Mouse (Mus musculus) hindbrain, embryonic 13.5 days (tissue): ENCODE data around the gene Wdr43. TPM values are rescaled to one million over a fixed set of nuclear protein-coding genes. Genes with fewer than 3 reads are reported as not detected.

Experiments used
- ATAC-seq: fragments of 200-750 bp; cut with Nextera tagmentation; 2 replicates; pipeline ENCODE4 v1.8.0; 2017; ENCODE audit warnings: moderate TSS enrichment; ENCODE audit not compliant: low FRiP score
- H3K27ac ChIP-seq: fragments of 300-500 bp; sonication (generic); 2 replicates; pipeline ENCODE4 v1.5.1; 2015; ENCODE audit warnings: inconsistent platforms, mild to moderate bottlenecking, moderate library complexity
- H3K27me3 ChIP-seq: fragments of 300-500 bp; sonication (generic); 2 replicates; pipeline ENCODE4 v1.6.1; 2015; ENCODE audit warnings: mild to moderate bottlenecking, inconsistent platforms
- H3K36me3 ChIP-seq: fragments of 300-500 bp; sonication (generic); 2 replicates; pipeline ENCODE4 v1.6.1; 2015; ENCODE audit warnings: mild to moderate bottlenecking, inconsistent platforms
- H3K4me1 ChIP-seq: fragments of 300-500 bp; sonication (generic); replicated peaks from 2 replicates; pipeline ENCODE4 v1.6.1; 2015; ENCODE audit warnings: inconsistent platforms
- H3K4me2 ChIP-seq: fragments of 300-500 bp; sonication (generic); 2 replicates; pipeline ENCODE4 v1.6.1; 2015; ENCODE audit warnings: inconsistent platforms, mild to moderate bottlenecking, moderate library complexity
- H3K4me3 ChIP-seq: fragments of 300-500 bp; sonication (generic); 2 replicates; pipeline ENCODE4 v1.5.1; 2015; ENCODE audit warnings: mild to moderate bottlenecking, inconsistent platforms
- H3K9ac ChIP-seq: fragments of 300-500 bp; sonication (generic); 2 replicates; pipeline ENCODE4 v1.6.1; 2015; ENCODE audit warnings: mild to moderate bottlenecking, inconsistent platforms
- H3K9me3 ChIP-seq: fragments of 300-500 bp; sonication (generic); 2 replicates; pipeline ENCODE4 v1.6.1; 2016; ENCODE audit warnings: inconsistent platforms
- WGBS: fragments of 180-500 bp; shearing (Covaris S2); methylation state at CpG from one replicate; pipeline ENCODE4 v1.1.7; 2015; 5-methylcytosine and 5-hydroxymethylcytosine counted together
- polyA plus RNA-seq: library from polyadenylated mRNA; unstranded; fragments of >200 nt; fragmentation: Nextera tagmentation; extraction: Ambion mirVana; gene quantifications from 2 replicates; pipeline ENCODE4 v1.2.1, GENCODE M21; 2015

Gene Wdr43
- 47.4 and 52.8 TPM in 2 replicates for polyA plus RNA-seq

- no peaks in the 10 kb centered on the region for H3K27me3 ChIP-seq
- H3K4me3 ChIP-seq: peak within 1 kb of the TSS; percentile 100
- H3K9me3 ChIP-seq: no peaks in the 10 kb centered on the region
- peaks cover 21% of the 10 kb centered on the region for H3K4me1 ChIP-seq
- peaks cover 3% of the 10 kb centered on the region for H3K36me3 ChIP-seq
- ATAC-seq: peak; percentile 100
- 6% methylated on average over 40 of the region's 40 CpGs for WGBS
- H3K27ac ChIP-seq: peak within 1 kb of the TSS; percentile 80
- peak within 1 kb of the TSS; percentile 94 for H3K9ac ChIP-seq
- peak within 1 kb of the TSS; percentile 88 for H3K4me2 ChIP-seq
These were observed at the start of gene Wdr43 for GRCm38 (mm10) chr17:71615638-71616318. Gene Wdr43 (plus strand): TSS chr17:71615895.

GRCm38 (mm10) chr17:71579176-71579705 is 36.5 kb upstream of the Wdr43 start:
- Histone ChIP-seq H3K9me3 (no peaks in the 10 kb centered on the region), H3K4me3 (no peak overlapping the region), H3K27ac (no peak overlapping the region), H3K27me3 (no peaks in the 10 kb centered on the region), H3K36me3 (0 out of 2 replicates have a peak, but pooled peaks cover 2% of the 10 kb centered on the region), H3K4me2 (no peak overlapping the region), H3K9ac (no peak overlapping the region), H3K4me1 (no peaks in the 10 kb centered on the region)
- WGBS: 86% methylated on average over 1 of the region's 1 CpGs
- ATAC-seq: no peak

- Histone ChIP-seq H3K4me3 (peak overlapping the region; percentile 64), H3K9ac (peak overlapping the region; percentile 83), H3K27ac (peak overlapping the region; percentile 83), H3K4me1 (peaks cover 32% of the 10 kb centered on the region), H3K27me3 (peaks cover 8% of the 10 kb centered on the region; the same call in 1 of the 2 replicates), H3K9me3 (no peaks in the 10 kb centered on the region), H3K4me2 (peak overlapping the region; percentile 87), H3K36me3 (peaks cover under 1% of the 10 kb centered on the region; the same call in 1 of the 2 replicates)
- WGBS: under 1% methylated on average over 48 of the region's 48 CpGs
- peak; percentile 81 for ATAC-seq
These were observed 17.6 kb upstream of the Wdr43 start for GRCm38 (mm10) chr17:71597881-71598658.

- no peaks in the 10 kb centered on the region for H3K9me3 ChIP-seq
- H3K9ac ChIP-seq: peak overlapping the region; percentile 83
- peak; percentile 98 for ATAC-seq
- H3K36me3 ChIP-seq: no peaks in the 10 kb centered on the region
- H3K4me1 ChIP-seq: peaks cover 32% of the 10 kb centered on the region
- peak overlapping the region; percentile 87 for H3K4me2 ChIP-seq
- H3K27me3 ChIP-seq: peaks cover 11% of the 10 kb centered on the region; the same call in 1 of the 2 replicates
- WGBS: 8% methylated on average over 42 of the region's 42 CpGs
- H3K4me3 ChIP-seq: peak overlapping the region; percentile 64
- peak overlapping the region; percentile 83 for H3K27ac ChIP-seq
These were observed 16.8 kb upstream of the Wdr43 start for GRCm38 (mm10) chr17:71598659-71599554.

- peak; percentile 89 for ATAC-seq
- Histone ChIP-seq H3K9me3 (no peaks in the 10 kb centered on the region), H3K27me3 (no peaks in the 10 kb centered on the region), H3K27ac (peak overlapping the region; percentile 80), H3K4me1 (peaks cover 21% of the 10 kb centered on the region), H3K9ac (peak overlapping the region; percentile 94), H3K4me2 (peak overlapping the region; percentile 88), H3K36me3 (peaks cover 3% of the 10 kb centered on the region), H3K4me3 (peak overlapping the region; percentile 100)
- under 1% methylated on average over 73 of the region's 73 CpGs for WGBS
These were observed 781 bp downstream of the Wdr43 start for GRCm38 (mm10) chr17:71616319-71617032.

- Histone ChIP-seq H3K4me2 (peak overlapping the region; percentile 88), H3K27ac (no peak overlapping the region), H3K4me1 (peaks cover 21% of the 10 kb centered on the region), H3K27me3 (no peaks in the 10 kb centered on the region), H3K9me3 (no peaks in the 10 kb centered on the region), H3K36me3 (peaks cover 3% of the 10 kb centered on the region), H3K9ac (peak overlapping the region; percentile 94), H3K4me3 (peak overlapping the region; percentile 100)
- WGBS: under 1% methylated on average over 10 of the region's 10 CpGs
- ATAC-seq: no peak
These were observed 1.3 kb downstream of the Wdr43 start for GRCm38 (mm10) chr17:71617033-71617362.

- Histone ChIP-seq H3K4me1 (peaks cover 21% of the 10 kb centered on the region), H3K9me3 (no peaks in the 10 kb centered on the region), H3K4me3 (0 out of 2 replicates have a peak overlapping the region, but pooled peaks have one; percentile 2), H3K27me3 (no peaks in the 10 kb centered on the region), H3K4me2 (peak overlapping the region; percentile 88), H3K27ac (no peak overlapping the region), H3K36me3 (peaks cover 3% of the 10 kb centered on the region), H3K9ac (no peak overlapping the region)
- WGBS: 76% methylated on average over 4 of the region's 4 CpGs
- no peak for ATAC-seq
These were observed 2.3 kb downstream of the Wdr43 start for GRCm38 (mm10) chr17:71617974-71618373.

- Histone ChIP-seq H3K4me3 (no peak overlapping the region), H3K9me3 (no peaks in the 10 kb centered on the region), H3K27me3 (no peaks in the 10 kb centered on the region), H3K27ac (no peak overlapping the region), H3K4me1 (no peaks in the 10 kb centered on the region), H3K9ac (no peak overlapping the region), H3K4me2 (no peak overlapping the region), H3K36me3 (peaks cover 76% of the 10 kb centered on the region)
- ATAC-seq: no peak
- 92% methylated on average over 10 of the region's 10 CpGs for WGBS
These were observed 16.1 kb downstream of the Wdr43 start for GRCm38 (mm10) chr17:71631806-71632205.

- Histone ChIP-seq H3K9ac (no peak overlapping the region), H3K4me3 (no peak overlapping the region), H3K27ac (no peak overlapping the region), H3K4me1 (no peaks in the 10 kb centered on the region), H3K4me2 (no peak overlapping the region), H3K36me3 (peaks cover 79% of the 10 kb centered on the region), H3K27me3 (no peaks in the 10 kb centered on the region), H3K9me3 (no peaks in the 10 kb centered on the region)
- ATAC-seq: no peak
- 86% methylated on average over 8 of the region's 8 CpGs for WGBS
These were observed 17.7 kb downstream of the Wdr43 start for GRCm38 (mm10) chr17:71633350-71633749.

GRCm38 (mm10) chr17:71636786-71637185 is 21.1 kb downstream of the Wdr43 start:
- no peak for ATAC-seq
- no peak overlapping the region for H3K27ac ChIP-seq
- 93% methylated on average over 8 of the region's 8 CpGs for WGBS
- H3K9ac ChIP-seq: no peak overlapping the region
- no peak overlapping the region for H3K4me2 ChIP-seq
- H3K36me3 ChIP-seq: peaks cover 90% of the 10 kb centered on the region
- no peak overlapping the region for H3K4me3 ChIP-seq
- no peaks in the 10 kb centered on the region for H3K4me1 ChIP-seq
- H3K9me3 ChIP-seq: no peaks in the 10 kb centered on the region
- no peaks in the 10 kb centered on the region for H3K27me3 ChIP-seq

GRCm38 (mm10) chr17:71637750-71638265 is 22.1 kb downstream of the Wdr43 start:
- ATAC-seq: no peak
- 92% methylated on average over 4 of the region's 4 CpGs for WGBS
- no peak overlapping the region for H3K27ac ChIP-seq
- no peak overlapping the region for H3K9ac ChIP-seq
- H3K9me3 ChIP-seq: no peaks in the 10 kb centered on the region
- H3K27me3 ChIP-seq: no peaks in the 10 kb centered on the region
- H3K4me1 ChIP-seq: no peaks in the 10 kb centered on the region
- no peak overlapping the region for H3K4me3 ChIP-seq
- peaks cover 93% of the 10 kb centered on the region for H3K36me3 ChIP-seq
- no peak overlapping the region for H3K4me2 ChIP-seq
